Mouse (Mus musculus): ENCODE measurements around the gene Ubqln4. TPM values are rescaled to one million over a fixed set of nuclear protein-coding genes. Genes with fewer than 3 reads are reported as not detected.

Gene Ubqln4
- total RNA-seq, 1 experiment, result 103 TPM

GRCm38 (mm10) chr3:88590246-88590645, 36.7 kb downstream of the Ubqln4 start:
- Histone ChIP-seq H3K4me1 (ENCODE audit: control insufficient read depth in 2 of 2, insufficient read depth in 2 of 2, low read length in 2 of 2, poor library complexity in 1 of 2) (peaks cover 22 to 39% of the 10 kb centered on the region in 2 experiments; a peak in 3 of 4 replicates), H3K9me3 (ENCODE audit: control insufficient read depth, insufficient read depth, low read depth, low read length) (no peaks in the 10 kb centered on the region), H3K9ac (ENCODE audit: insufficient read depth, low read depth, low read length, poor library complexity, severe bottlenecking) (peak overlapping the region; percentile 14; the same call in 1 of the 2 replicates), H3K36me3 (ENCODE audit: control insufficient read depth, insufficient read depth, low read length, poor library complexity, severe bottlenecking) (peaks cover 28% of the 10 kb centered on the region), H3K27ac (ENCODE audit: insufficient read depth, low read depth, low read length, poor library complexity, severe bottlenecking) (peak overlapping the region; percentile 75), H3K4me3 (ENCODE audit: insufficient read depth in 1 of 2, low read depth in 1 of 2, low read length in 2 of 2, poor library complexity in 1 of 2, severe bottlenecking in 1 of 2) (no peak overlapping the region)
- DNase-seq (ENCODE audit: low read depth, low spot score), result no peak
- TF ChIP-seq CHD2 (IDR thresholded peaks at IDR 0.05; ENCODE audit: low read depth, low read length), result no peak
- TF ChIP-seq ZNF384 (IDR thresholded peaks at IDR 0.05; ENCODE audit: low read depth, low read length), result no peak
- TF ChIP-seq HCFC1 (IDR thresholded peaks at IDR 0.05; ENCODE audit: borderline replicate concordance, insufficient read depth, low read length), result no peak
- no peak for TF ChIP-seq MAFK (IDR thresholded peaks at IDR 0.05; ENCODE audit: insufficient read depth, low read depth, low read length)
- no peak for TF ChIP-seq ZC3H11A (IDR thresholded peaks at IDR 0.05; ENCODE audit: borderline replicate concordance, low read depth, low read length)
- in situ Hi-C loops (cut with MboI; ENCODE audit: low sequenced_read_pairs in 2 of 2, unreplicated experiment in 2 of 2), result no loop called here

DNA sequence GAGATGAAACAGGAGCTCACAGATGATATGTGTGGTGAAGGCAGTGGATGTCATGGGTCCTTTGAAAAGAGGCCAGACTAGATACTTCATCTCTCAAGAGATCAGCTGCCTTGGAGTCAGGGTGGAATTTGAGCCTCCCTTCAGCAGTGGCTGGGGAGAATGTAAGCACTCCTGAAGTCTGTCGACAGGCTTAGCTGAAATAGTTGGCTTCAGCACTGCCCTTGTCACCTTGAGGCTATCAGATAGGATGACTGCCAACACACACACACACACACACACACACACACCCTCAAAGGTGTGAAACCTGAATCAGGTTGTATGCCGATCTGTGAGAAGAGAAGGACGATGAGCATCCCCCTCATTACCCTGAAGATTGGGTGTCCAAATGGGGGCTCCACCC, 37.5 kb downstream of the Ubqln4 start:
- TF ChIP-seq ZC3H11A (IDR thresholded peaks at IDR 0.05; ENCODE audit: borderline replicate concordance, low read depth, low read length), result no peak
- no peak for TF ChIP-seq MAFK (IDR thresholded peaks at IDR 0.05; ENCODE audit: insufficient read depth, low read depth, low read length)
- no peak for TF ChIP-seq ZNF384 (IDR thresholded peaks at IDR 0.05; ENCODE audit: low read depth, low read length)
- no peak for TF ChIP-seq CHD2 (IDR thresholded peaks at IDR 0.05; ENCODE audit: low read depth, low read length)
- TF ChIP-seq HCFC1 (IDR thresholded peaks at IDR 0.05; ENCODE audit: borderline replicate concordance, insufficient read depth, low read length), result no peak
- Histone ChIP-seq H3K27ac (ENCODE audit: insufficient read depth, low read depth, low read length, poor library complexity, severe bottlenecking) (no peak overlapping the region), H3K9ac (ENCODE audit: insufficient read depth, low read depth, low read length, poor library complexity, severe bottlenecking) (no peak overlapping the region), H3K4me3 (ENCODE audit: insufficient read depth in 1 of 2, low read depth in 1 of 2, low read length in 2 of 2, poor library complexity in 1 of 2, severe bottlenecking in 1 of 2) (no peak overlapping the region), H3K9me3 (ENCODE audit: control insufficient read depth, insufficient read depth, low read depth, low read length) (no peaks in the 10 kb centered on the region), H3K36me3 (ENCODE audit: control insufficient read depth, insufficient read depth, low read length, poor library complexity, severe bottlenecking) (peaks cover 23% of the 10 kb centered on the region), H3K4me1 (ENCODE audit: control insufficient read depth in 2 of 2, insufficient read depth in 2 of 2, low read length in 2 of 2, poor library complexity in 1 of 2) (peaks cover 15 to 39% of the 10 kb centered on the region in 2 experiments; a peak in 3 of 4 replicates)
- DNase-seq (ENCODE audit: low read depth, low spot score), result no peak
- in situ Hi-C loops (cut with MboI; ENCODE audit: low sequenced_read_pairs in 2 of 2, unreplicated experiment in 2 of 2), result no loop called here

- Histone ChIP-seq H3K27ac (ENCODE audit: insufficient read depth, low read depth, low read length, poor library complexity, severe bottlenecking) (peak overlapping the region; percentile 5; the same call in 1 of the 2 replicates), H3K9ac (ENCODE audit: insufficient read depth, low read depth, low read length, poor library complexity, severe bottlenecking) (no peak overlapping the region), H3K9me3 (ENCODE audit: control insufficient read depth, insufficient read depth, low read depth, low read length) (no peaks in the 10 kb centered on the region), H3K4me1 (ENCODE audit: control insufficient read depth in 2 of 2, insufficient read depth in 2 of 2, low read length in 2 of 2, poor library complexity in 1 of 2) (peaks cover 10 to 40% of the 10 kb centered on the region in 2 experiments; a peak in 3 of 4 replicates), H3K4me3 (ENCODE audit: insufficient read depth in 1 of 2, low read depth in 1 of 2, low read length in 2 of 2, poor library complexity in 1 of 2, severe bottlenecking in 1 of 2) (no peak overlapping the region), H3K36me3 (ENCODE audit: control insufficient read depth, insufficient read depth, low read length, poor library complexity, severe bottlenecking) (peaks cover 16% of the 10 kb centered on the region)
- in situ Hi-C loops (cut with MboI; ENCODE audit: low sequenced_read_pairs in 2 of 2, unreplicated experiment in 2 of 2), result no loop called here
- no peak for DNase-seq (ENCODE audit: low read depth, low spot score)
- TF ChIP-seq MAFK (IDR thresholded peaks at IDR 0.05; ENCODE audit: insufficient read depth, low read depth, low read length) (no peak), ZC3H11A (IDR thresholded peaks at IDR 0.05; ENCODE audit: borderline replicate concordance, low read depth, low read length) (0 out of 2 replicates have a peak, but pooled peaks have one; percentile 32)
Observed at GRCm38 (mm10) chr3:88591950-88592731, 38.6 kb downstream of the Ubqln4 start.

DNA sequence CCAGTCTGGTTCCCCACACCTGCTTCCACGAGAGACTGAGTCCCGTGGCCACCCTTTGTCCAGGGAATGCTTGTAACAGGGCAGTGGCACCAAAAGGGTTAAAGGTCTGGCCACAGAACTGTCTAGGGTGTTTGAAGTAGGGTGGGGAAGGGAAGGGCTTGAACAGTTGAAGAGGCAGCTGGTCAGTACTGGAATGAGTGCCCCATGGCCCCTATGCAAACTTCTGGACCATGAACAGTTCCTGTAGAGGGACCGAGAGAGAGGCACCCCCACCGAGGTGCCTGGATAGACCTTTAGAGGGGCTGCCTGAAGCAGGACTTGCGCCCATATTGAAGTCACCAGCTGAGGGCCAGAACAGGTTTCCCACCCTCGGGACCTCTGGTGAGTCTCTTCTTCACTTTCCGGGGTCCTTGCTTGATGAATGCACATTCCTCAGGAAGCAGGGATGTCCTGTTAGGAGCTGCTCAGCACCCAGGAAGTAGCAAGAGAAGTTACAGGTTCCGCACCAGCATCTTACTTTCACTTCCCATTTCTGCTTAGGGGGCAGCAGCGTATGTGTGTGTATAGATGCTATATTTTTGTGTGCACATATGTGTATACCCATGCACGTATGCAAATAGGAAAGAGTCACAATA, 39.5 kb downstream of the Ubqln4 start:
- peaks cover 10 to 34% of the 10 kb centered on the region in 2 experiments; a peak in 3 of 4 replicates for H3K4me1 ChIP-seq (ENCODE audit: control insufficient read depth in 2 of 2, insufficient read depth in 2 of 2, low read length in 2 of 2, poor library complexity in 1 of 2)
- H3K9me3 ChIP-seq (ENCODE audit: control insufficient read depth, insufficient read depth, low read depth, low read length), result no peaks in the 10 kb centered on the region
- no peak for TF ChIP-seq ZNF384 (IDR thresholded peaks at IDR 0.05; ENCODE audit: low read depth, low read length)
- no peak for TF ChIP-seq CHD2 (IDR thresholded peaks at IDR 0.05; ENCODE audit: low read depth, low read length)
- TF ChIP-seq ZC3H11A (IDR thresholded peaks at IDR 0.05; ENCODE audit: borderline replicate concordance, low read depth, low read length), result no peak
- no peak for TF ChIP-seq MAFK (IDR thresholded peaks at IDR 0.05; ENCODE audit: insufficient read depth, low read depth, low read length)
- TF ChIP-seq HCFC1 (IDR thresholded peaks at IDR 0.05; ENCODE audit: borderline replicate concordance, insufficient read depth, low read length), result no peak
- H3K4me3 ChIP-seq (ENCODE audit: insufficient read depth in 1 of 2, low read depth in 1 of 2, low read length in 2 of 2, poor library complexity in 1 of 2, severe bottlenecking in 1 of 2), result no peak overlapping the region
- no peak overlapping the region for H3K27ac ChIP-seq (ENCODE audit: insufficient read depth, low read depth, low read length, poor library complexity, severe bottlenecking)
- no peak overlapping the region for H3K9ac ChIP-seq (ENCODE audit: insufficient read depth, low read depth, low read length, poor library complexity, severe bottlenecking)
- H3K36me3 ChIP-seq (ENCODE audit: control insufficient read depth, insufficient read depth, low read length, poor library complexity, severe bottlenecking), result peaks cover 7% of the 10 kb centered on the region
- DNase-seq (ENCODE audit: low read depth, low spot score), result no peak
- in situ Hi-C loops (cut with MboI; ENCODE audit: low sequenced_read_pairs in 2 of 2, unreplicated experiment in 2 of 2), result no loop called here
